Mouse (Mus musculus): ENCODE data around the gene Def6. TPM values are rescaled to one million over a fixed set of nuclear protein-coding genes. Genes with fewer than 3 reads are reported as not detected.
"Not testable (repeated sequence)": the region's sequence is repeated elsewhere in the genome, so short reads cannot be mapped to it uniquely, and the experiment has no call there.

Gene Def6
- polyA plus RNA-seq, 1 experiment from 2014 or later, result 3.7 TPM

DNA sequence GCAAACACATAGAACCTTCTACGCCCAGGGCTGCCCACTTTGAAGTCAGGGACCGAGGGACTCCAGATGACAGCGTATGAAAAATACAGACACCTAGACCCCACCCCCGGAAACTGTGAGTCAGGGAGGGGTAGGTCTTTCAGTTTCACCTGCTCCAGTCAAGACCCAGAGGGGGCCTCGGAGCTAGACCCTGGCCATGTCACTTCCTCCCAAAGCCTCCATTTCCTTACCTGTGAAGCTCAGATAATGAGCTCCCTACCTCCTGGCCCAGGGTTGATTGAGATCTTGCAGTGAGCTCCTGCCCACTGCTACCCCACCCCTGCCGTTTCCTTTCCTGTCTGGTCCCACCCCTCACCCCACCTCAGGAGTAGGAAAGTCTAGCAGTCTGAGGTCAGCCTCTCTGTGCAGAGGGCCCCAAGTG lies 4.4 kb downstream of the Def6 start:
- Histone ChIP-seq H3K4me3 (no peak overlapping the region), H3K4me1 (no peaks in the 10 kb centered on the region), H3K9me3 (no peaks in the 10 kb centered on the region), H3K27me3 (no peaks in the 10 kb centered on the region), H3K27ac (replicated peaks) (no peak overlapping the region), H3K9ac (replicated peaks) (no peak overlapping the region), H3K36me3 (no peaks in the 10 kb centered on the region), H3K4me2 (replicated peaks) (no peak overlapping the region)
- WGBS, result 76% methylated on average over 6 of the region's 6 CpGs
- no peak for ATAC-seq (replicated peaks)

DNA sequence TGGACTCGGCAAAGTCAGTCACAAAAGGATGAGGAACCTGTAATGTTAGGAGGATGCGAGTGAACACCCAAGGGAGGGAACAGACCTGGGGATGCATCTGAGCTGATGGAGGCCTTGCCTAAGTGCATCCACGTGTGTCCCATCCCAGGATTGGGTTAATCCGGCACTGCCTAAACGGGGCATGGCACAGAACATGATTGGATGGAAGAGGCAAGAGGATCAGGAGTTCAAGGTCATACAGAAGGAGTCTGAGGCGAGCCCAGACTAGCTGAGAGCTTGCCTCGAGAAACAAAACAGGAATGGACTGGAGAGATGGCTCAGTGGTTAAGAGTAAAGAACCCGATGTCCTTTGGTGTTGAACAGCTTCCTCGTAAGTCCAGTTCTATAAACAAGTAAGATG lies 4.8 kb downstream of the Def6 start:
- ATAC-seq (replicated peaks), result no peak
- H3K9me3 ChIP-seq, result no peaks in the 10 kb centered on the region
- H3K4me2 ChIP-seq (replicated peaks), result no peak overlapping the region
- H3K36me3 ChIP-seq, result no peaks in the 10 kb centered on the region
- no peaks in the 10 kb centered on the region for H3K4me1 ChIP-seq
- no peak overlapping the region for H3K27ac ChIP-seq (replicated peaks)
- 78% methylated on average over 9 of the region's 9 CpGs for WGBS
- no peak overlapping the region for H3K4me3 ChIP-seq
- H3K27me3 ChIP-seq, result no peaks in the 10 kb centered on the region
- no peak overlapping the region for H3K9ac ChIP-seq (replicated peaks)

DNA sequence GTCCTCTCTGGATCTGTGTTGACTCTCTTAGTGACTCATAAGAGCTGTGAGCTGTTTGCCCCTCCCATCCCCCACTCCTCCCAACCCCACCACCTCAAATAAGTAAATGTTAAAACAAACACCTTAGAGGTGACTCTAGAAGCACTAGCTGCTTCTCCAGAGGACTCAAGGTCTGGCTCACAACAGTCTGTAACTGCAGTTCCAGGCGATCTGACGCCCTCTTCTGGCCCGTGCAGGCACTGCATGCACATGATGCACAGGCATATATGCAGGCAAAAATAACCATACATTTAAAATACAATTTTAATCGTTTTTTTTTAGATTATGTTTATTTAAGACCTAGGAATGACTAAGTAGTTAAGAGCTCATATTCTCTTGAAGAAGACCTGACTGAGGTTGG lies 5.7 kb downstream of the Def6 start:
- no peak overlapping the region for H3K4me3 ChIP-seq
- no peaks in the 10 kb centered on the region for H3K9me3 ChIP-seq
- H3K36me3 ChIP-seq, result no peaks in the 10 kb centered on the region
- H3K9ac ChIP-seq (replicated peaks), result no peak overlapping the region
- H3K27ac ChIP-seq (replicated peaks), result no peak overlapping the region
- H3K27me3 ChIP-seq, result no peaks in the 10 kb centered on the region
- no peaks in the 10 kb centered on the region for H3K4me1 ChIP-seq
- no peak overlapping the region for H3K4me2 ChIP-seq (replicated peaks)
- 34% methylated on average over 4 of the region's 4 CpGs for WGBS
- no peak for ATAC-seq (replicated peaks)

DNA sequence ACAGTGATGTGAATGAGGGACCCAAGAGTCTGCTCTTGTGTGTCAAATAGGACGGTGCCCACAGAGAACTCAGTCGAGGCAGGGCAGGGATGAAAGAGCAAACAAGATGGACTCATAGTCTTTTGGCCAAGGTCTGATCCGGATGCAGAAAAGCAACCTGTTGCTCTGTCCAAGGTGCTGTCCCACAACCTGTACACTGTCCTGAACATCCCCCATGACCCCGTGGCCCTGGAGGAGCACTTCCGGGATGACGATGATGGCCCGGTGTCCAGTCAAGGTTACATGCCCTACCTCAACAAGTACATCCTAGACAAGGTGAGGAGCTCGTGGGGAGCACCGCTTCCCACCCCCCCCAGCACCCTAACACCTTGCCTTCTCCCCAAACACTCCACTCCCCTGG lies 9.2 kb downstream of the Def6 start:
- 88% methylated on average over 9 of the region's 9 CpGs for WGBS
- no peak overlapping the region for H3K4me2 ChIP-seq (replicated peaks)
- no peak for ATAC-seq (replicated peaks)
- no peaks in the 10 kb centered on the region for H3K27me3 ChIP-seq
- H3K9ac ChIP-seq (replicated peaks), result no peak overlapping the region
- H3K27ac ChIP-seq (replicated peaks), result no peak overlapping the region
- H3K4me1 ChIP-seq, result no peaks in the 10 kb centered on the region
- H3K36me3 ChIP-seq, result no peaks in the 10 kb centered on the region
- H3K9me3 ChIP-seq, result no peaks in the 10 kb centered on the region
- no peak overlapping the region for H3K4me3 ChIP-seq

- H3K27ac ChIP-seq (replicated peaks), result no peak overlapping the region
Observed at GRCm38 (mm10) chr17:28217721-28218649, 10.4 kb downstream of the Def6 start.

DNA sequence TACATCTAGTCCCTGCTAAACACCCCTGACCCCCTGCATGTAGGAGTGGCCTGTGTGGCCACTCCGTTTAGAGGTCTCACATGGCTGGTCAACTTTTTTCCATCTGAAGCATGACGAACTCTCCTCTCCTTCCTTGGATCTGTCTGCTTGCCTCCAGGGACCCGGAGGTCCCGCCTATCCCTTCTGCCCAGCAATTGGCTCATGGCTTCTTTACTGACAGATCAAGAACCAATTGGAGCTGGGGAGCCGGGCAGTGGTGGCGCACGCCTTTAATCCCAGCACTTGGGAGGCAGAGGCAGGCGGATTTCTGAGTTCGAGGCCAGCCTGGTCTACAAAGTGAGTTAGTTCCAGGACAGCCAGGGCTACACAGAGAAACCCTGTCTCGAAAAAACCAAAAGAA lies 14.9 kb downstream of the Def6 start:
- ATAC-seq (replicated peaks); H3K27ac ChIP-seq (replicated peaks); H3K36me3 ChIP-seq; H3K9me3 ChIP-seq; H3K4me2 ChIP-seq (replicated peaks); H3K27me3 ChIP-seq; H3K9ac ChIP-seq (replicated peaks); H3K4me3 ChIP-seq: not testable (repeated sequence)
- peaks cover 24% of the 10 kb centered on the region for H3K4me1 ChIP-seq
- 95% methylated on average over 10 of the region's 10 CpGs for WGBS

More at GRCm38 (mm10) chr17:28217721-28218649, 10.4 kb downstream of the Def6 start:
- 34% methylated on average over 23 of the region's 23 CpGs for WGBS
- Histone ChIP-seq H3K9ac (replicated peaks) (no peak overlapping the region), H3K36me3 (no peaks in the 10 kb centered on the region), H3K4me1 (peaks cover 2% of the 10 kb centered on the region; the same call in 1 of the 2 replicates), H3K9me3 (no peaks in the 10 kb centered on the region), H3K4me2 (replicated peaks) (no peak overlapping the region), H3K27me3 (no peaks in the 10 kb centered on the region), H3K4me3 (no peak overlapping the region)
- ATAC-seq (replicated peaks), result no peak

DNA sequence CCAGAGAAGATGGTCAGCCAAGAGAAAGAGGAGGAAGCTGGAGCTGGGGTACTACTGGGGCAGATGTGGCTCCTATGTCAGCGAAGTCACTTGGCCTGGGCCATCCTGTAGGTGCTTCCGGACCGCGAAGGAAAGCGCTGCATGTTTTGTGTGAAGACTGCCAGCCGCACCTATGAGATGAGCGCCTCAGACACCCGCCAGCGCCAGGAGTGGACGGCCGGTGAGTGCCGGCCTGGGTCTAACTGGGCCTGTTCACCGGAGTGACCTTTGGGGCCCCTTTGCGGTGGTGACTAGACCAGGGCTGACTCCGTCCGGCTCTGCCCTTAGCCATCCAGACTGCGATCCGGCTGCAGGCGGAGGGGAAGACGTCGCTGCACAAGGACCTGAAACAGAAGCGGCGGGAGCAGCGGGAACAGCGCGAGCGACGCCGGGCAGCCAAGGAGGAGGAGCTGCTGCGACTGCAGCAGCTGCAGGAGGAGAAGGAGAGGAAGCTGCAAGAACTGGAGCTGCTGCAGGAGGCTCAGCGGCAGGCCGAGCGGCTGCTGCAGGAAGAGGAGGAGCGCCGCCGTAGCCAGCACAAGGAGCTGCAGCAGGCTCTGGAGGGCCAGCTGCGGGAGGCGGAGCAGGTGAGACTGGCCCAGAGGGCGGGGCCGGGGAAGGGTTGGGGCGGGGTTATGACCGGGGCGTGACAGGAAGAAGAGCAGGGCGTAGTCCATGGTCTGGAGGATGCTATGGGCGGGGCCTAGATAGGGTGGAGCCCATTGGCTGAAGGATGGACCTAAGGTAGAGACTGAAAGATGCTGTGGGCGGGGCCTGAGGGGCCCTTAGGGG lies 16.2 kb downstream of the Def6 start:
- Histone ChIP-seq H3K9ac (replicated peaks) (peak overlapping the region; percentile 67), H3K36me3 (no peaks in the 10 kb centered on the region), H3K27ac (replicated peaks) (peak overlapping the region; percentile 78), H3K27me3 (no peaks in the 10 kb centered on the region), H3K4me1 (peaks cover 24% of the 10 kb centered on the region), H3K9me3 (no peaks in the 10 kb centered on the region), H3K4me3 (peak overlapping the region; percentile 53), H3K4me2 (replicated peaks) (peak overlapping the region; percentile 98)
- peak; percentile 80 for ATAC-seq (replicated peaks)
- WGBS, result 2% methylated on average over 46 of the region's 46 CpGs

DNA sequence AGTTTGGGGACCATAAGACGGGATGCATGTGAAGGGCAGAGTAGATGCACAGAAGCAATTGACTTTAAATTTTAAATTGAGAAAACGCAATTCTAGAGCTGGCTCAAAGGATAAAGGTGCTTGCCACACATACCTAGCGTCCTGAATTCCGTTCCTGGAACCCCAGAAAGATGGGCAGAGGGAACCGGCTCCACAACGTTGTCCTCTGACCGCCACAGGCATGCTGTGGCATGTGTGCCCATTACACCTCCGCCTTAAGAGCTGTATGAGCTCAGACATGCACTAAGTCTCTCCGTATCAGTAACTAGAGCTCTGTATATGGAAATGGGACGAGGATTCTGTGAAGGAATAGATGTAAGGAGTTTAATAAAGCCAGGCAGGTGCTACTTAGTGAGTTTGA lies 17.0 kb downstream of the Def6 start:
- H3K27ac ChIP-seq (replicated peaks), result 0 out of 2 replicates have a peak overlapping the region, but pooled peaks have one; percentile 78
- no peak overlapping the region for H3K4me2 ChIP-seq (replicated peaks)
- H3K27me3 ChIP-seq, result no peaks in the 10 kb centered on the region
- peaks cover 24% of the 10 kb centered on the region for H3K4me1 ChIP-seq
- H3K9ac ChIP-seq (replicated peaks), result no peak overlapping the region
- 86% methylated on average over 10 of the region's 10 CpGs for whole genome bisulfite sequencing
- no peaks in the 10 kb centered on the region for H3K36me3 ChIP-seq
- peak overlapping the region; percentile 53; the same call in 1 of the 2 replicates for H3K4me3 ChIP-seq
- no peak for ATAC-seq (replicated peaks)
- no peaks in the 10 kb centered on the region for H3K9me3 ChIP-seq

- Histone ChIP-seq H3K4me1 (peaks cover 24% of the 10 kb centered on the region), H3K27me3 (no peaks in the 10 kb centered on the region), H3K36me3 (no peaks in the 10 kb centered on the region), H3K27ac (replicated peaks) (0 out of 2 replicates have a peak overlapping the region, but pooled peaks have one; percentile 26), H3K4me2 (replicated peaks) (peak overlapping the region; percentile 61), H3K9me3 (no peaks in the 10 kb centered on the region), H3K9ac (replicated peaks) (peak overlapping the region; percentile 45), H3K4me3 (peak overlapping the region; percentile 37)
- 2% methylated on average over 21 of the region's 21 CpGs for WGBS
- ATAC-seq (replicated peaks), result peak; percentile 74
Observed at GRCm38 (mm10) chr17:28226014-28226413, 18.4 kb downstream of the Def6 start.

- H3K9ac ChIP-seq (replicated peaks), result no peak overlapping the region
- ATAC-seq (replicated peaks), result no peak
- no peaks in the 10 kb centered on the region for H3K9me3 ChIP-seq
- no peaks in the 10 kb centered on the region for H3K36me3 ChIP-seq
- no peak overlapping the region for H3K4me2 ChIP-seq (replicated peaks)
- H3K27me3 ChIP-seq, result no peaks in the 10 kb centered on the region
- H3K4me3 ChIP-seq, result no peak overlapping the region
- WGBS, result 90% methylated on average over 6 of the region's 6 CpGs
- H3K4me1 ChIP-seq, result peaks cover 15% of the 10 kb centered on the region
- H3K27ac ChIP-seq (replicated peaks), result no peak overlapping the region
Observed at GRCm38 (mm10) chr17:28230486-28230885, 22.9 kb downstream of the Def6 start.

DNA sequence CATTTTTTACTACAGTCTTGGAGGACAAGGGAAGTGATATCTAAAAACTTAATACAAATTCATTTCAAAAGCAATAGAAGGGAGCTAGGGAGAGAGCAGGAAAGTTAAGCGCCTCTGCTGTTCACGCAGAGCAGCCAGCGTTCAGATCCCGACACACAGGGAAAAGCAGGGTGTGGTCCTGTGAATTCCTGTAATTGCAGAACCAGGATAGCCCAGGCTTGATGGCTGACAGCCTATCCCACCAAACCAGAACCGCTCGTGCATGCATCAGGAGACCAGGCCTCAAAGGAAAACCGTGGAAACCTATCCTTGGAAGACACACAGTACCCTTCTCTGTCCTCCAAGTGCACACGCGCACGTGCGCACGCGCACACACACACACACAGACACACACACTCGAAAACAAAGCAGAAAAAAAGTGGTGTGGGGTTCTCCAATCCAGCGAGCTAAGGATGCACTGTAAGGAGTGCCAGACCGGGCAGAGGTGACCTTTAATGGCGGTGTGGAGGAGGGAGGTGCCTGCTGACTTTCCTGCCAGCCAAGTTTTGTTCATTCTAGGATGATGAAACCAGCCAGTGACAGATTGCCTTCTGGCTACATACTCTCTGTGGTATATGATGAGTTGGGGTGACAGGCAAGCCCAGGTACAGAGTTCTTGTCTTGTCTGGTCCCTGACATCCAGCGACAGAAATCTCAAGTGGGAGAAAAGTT lies 23.6 kb downstream of the Def6 start:
- ATAC-seq (replicated peaks), result no peak
- H3K4me3 ChIP-seq, result no peak overlapping the region
- H3K4me2 ChIP-seq (replicated peaks), result no peak overlapping the region
- WGBS, result 82% methylated on average over 18 of the region's 18 CpGs
- no peaks in the 10 kb centered on the region for H3K9me3 ChIP-seq
- peaks cover 8% of the 10 kb centered on the region for H3K4me1 ChIP-seq
- no peaks in the 10 kb centered on the region for H3K27me3 ChIP-seq
- H3K27ac ChIP-seq (replicated peaks), result no peak overlapping the region
- H3K9ac ChIP-seq (replicated peaks), result no peak overlapping the region
- no peaks in the 10 kb centered on the region for H3K36me3 ChIP-seq

Measured in forebrain, embryonic 15.5 days (tissue).